Mouse (Mus musculus): Measurements from ENCODE around the gene Hoxc10.

The Hoxc10 gene

GRCm38 (mm10) chr15:102945185-102946077 is 21.2 kb upstream of the Hoxc10 start:
- no peak for DNase-seq (ENCODE audit: low spot score)

GRCm38 (mm10) chr15:102947276-102947675 is 19.3 kb upstream of the Hoxc10 start:
- no peak for DNase-seq (ENCODE audit: low spot score)

GRCm38 (mm10) chr15:102948842-102949241 is 17.8 kb upstream of the Hoxc10 start:
- no peak for DNase-seq (ENCODE audit: low spot score)

- no peak for DNase-seq (ENCODE audit: low spot score)
Measured at GRCm38 (mm10) chr15:102949696-102950095, 16.9 kb upstream of the Hoxc10 start.

GRCm38 (mm10) chr15:102950877-102951276 is 15.7 kb upstream of the Hoxc10 start:
- DNase-seq (ENCODE audit: low spot score), result no peak

GRCm38 (mm10) chr15:102953561-102953960 is 13.0 kb upstream of the Hoxc10 start:
- DNase-seq (ENCODE audit: low spot score), result no peak

- no peak for DNase-seq (ENCODE audit: low spot score)
Measured at GRCm38 (mm10) chr15:102954192-102955006, 12.2 kb upstream of the Hoxc10 start, which contains the start of gene Hoxc11. Gene Hoxc11, plus strand, starts transcription at chr15:102954427.

GRCm38 (mm10) chr15:102955007-102955382 is 11.6 kb upstream of the Hoxc10 start:
- DNase-seq (ENCODE audit: low spot score), result no peak

- DNase-seq (ENCODE audit: low spot score), result no peak
Measured at GRCm38 (mm10) chr15:102955833-102956640, 10.6 kb upstream of the Hoxc10 start.

GRCm38 (mm10) chr15:102956906-102957305 is 9.7 kb upstream of the Hoxc10 start:
- DNase-seq (ENCODE audit: low spot score), result no peak

- no peak for DNase-seq (ENCODE audit: low spot score)
Measured at GRCm38 (mm10) chr15:102959663-102960191, 6.9 kb upstream of the Hoxc10 start.

- DNase-seq (ENCODE audit: low spot score), result no peak
Measured at GRCm38 (mm10) chr15:102961728-102962127, 4.9 kb upstream of the Hoxc10 start.

GRCm38 (mm10) chr15:102962492-102962891 is 4.1 kb upstream of the Hoxc10 start:
- no peak for DNase-seq (ENCODE audit: low spot score)

- no peak for DNase-seq (ENCODE audit: low spot score)
Measured at GRCm38 (mm10) chr15:102963259-102963658, 3.3 kb upstream of the Hoxc10 start.

- DNase-seq (ENCODE audit: low spot score), result peak; percentile 86
Measured at GRCm38 (mm10) chr15:102963671-102964640, 2.6 kb upstream of the Hoxc10 start.

GRCm38 (mm10) chr15:102965003-102965891 is 1.3 kb upstream of the Hoxc10 start:
- DNase-seq (ENCODE audit: low spot score), result no peak

- DNase-seq (ENCODE audit: low spot score), result peak; percentile 98
Measured at GRCm38 (mm10) chr15:102965892-102966775, 462 bp upstream of the Hoxc10 start.

- DNase-seq (ENCODE audit: low spot score), result no peak
Measured at GRCm38 (mm10) chr15:102967312-102967510, 615 bp downstream of the Hoxc10 start, which contains the start of gene Hoxc5. Gene Hoxc5, plus strand, starts transcription at chr15:102967443.

All from embryo, embryonic 10 days (tissue).